Mouse (Mus musculus) thymus, adult 2 months (tissue): Measurements from ENCODE around the gene Chek2.

Source experiments
- CTCF ChIP-seq: fragments of 200-500 bp; IDR thresholded peaks from 2 replicates; pipeline ENCODE4 v1.5.1; 2012; ENCODE audit warnings: mild to moderate bottlenecking, control low read depth, low read length, moderate library complexity, borderline replicate concordance; ENCODE audit not compliant: control insufficient read depth, poor library complexity, insufficient read depth; ENCODE audit errors: extremely low read depth
- POLR2A ChIP-seq: fragments of 200-500 bp; IDR thresholded peaks from 2 replicates; pipeline ENCODE4 v1.6.1; 2012; ENCODE audit warnings: mild to moderate bottlenecking, low read length, control low read depth, moderate library complexity; ENCODE audit not compliant: control insufficient read depth, poor library complexity, insufficient read depth; ENCODE audit errors: extremely low read depth

- TF ChIP-seq CTCF, result no peak
- TF ChIP-seq POLR2A, result no peak
These were observed 79.8 kb downstream of the Chek2 start for GRCm38 (mm10) chr5:110919541-110919940.
